Mouse (Mus musculus): ENCODE measurements at regions not wholly inside any gene's neighbourhood (a gene's known extent, or its start where the extent isn't known, plus 50 kb on each side); places are given as distances from the start of the nearest gene placed in this dataset.

DNA sequence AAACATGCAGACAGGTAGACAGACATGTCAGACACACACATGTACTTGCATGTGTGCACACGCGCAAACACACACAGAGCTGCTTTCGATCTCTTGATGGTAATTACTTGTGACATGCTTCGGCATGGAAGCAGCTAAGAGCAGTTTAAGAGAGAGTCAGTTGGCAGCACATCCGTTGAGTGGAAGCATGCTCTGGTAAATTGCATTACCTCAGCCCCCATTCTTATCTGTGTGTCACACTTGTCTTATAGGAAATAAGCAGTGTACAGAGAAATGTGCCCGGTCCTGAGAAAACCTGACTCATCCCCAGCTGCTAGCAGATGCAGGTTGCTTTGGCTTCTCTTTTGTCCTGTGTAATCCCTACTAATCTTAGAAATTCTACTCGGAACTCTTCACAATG, 80.0 kb upstream of the Tmem150c start:
- no peaks in the 10 kb centered on the region for H3K36me3 ChIP-seq
- no peak for ATAC-seq (ENCODE audit: low FRiP score)
- WGBS, result 76% methylated on average over 7 of the region's 7 CpGs
- no peak overlapping the region for H3K4me2 ChIP-seq
- H3K27me3 ChIP-seq, result no peaks in the 10 kb centered on the region
- H3K27ac ChIP-seq, result no peak overlapping the region
- H3K4me1 ChIP-seq (replicated peaks), result no peaks in the 10 kb centered on the region
- H3K9me3 ChIP-seq, result no peaks in the 10 kb centered on the region
- no peak overlapping the region for H3K9ac ChIP-seq
- H3K4me3 ChIP-seq, result no peak overlapping the region

DNA sequence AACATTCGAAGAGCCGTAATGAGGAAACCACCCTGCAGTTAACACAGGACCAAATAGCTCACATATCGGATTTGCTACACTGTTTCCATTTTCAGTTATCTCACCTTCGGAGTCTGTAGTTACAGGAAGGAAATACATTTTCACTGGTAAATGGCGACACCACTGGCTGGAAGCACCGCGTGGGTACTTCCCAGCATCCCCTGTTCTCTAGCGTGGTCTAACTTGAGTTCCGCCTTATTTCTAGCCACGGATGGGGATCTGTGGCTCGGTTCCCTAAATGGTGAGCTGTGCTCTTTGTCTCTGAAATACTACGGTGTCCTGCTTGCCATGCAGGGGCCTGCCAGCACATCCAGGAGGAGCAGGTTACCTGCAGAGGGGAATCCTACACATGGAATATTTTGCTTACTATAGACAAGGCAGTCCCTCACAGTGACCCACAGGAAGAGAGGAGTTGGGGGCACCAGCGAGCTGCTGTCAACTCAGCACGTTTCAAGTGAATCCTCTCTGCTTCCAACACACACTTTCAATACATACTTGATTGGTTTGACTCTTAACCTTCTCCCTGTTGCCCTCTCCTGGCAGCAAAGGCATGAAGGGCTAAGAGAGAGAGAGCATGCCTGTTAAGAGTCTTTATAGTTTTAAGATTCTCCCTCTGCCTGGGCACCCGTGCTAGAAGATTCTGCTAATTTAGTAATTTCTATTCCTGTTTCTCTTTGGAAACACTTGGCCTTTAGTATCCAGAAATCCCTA, 78.9 kb upstream of the Tmem150c start:
- H3K9ac ChIP-seq, result no peak overlapping the region
- no peaks in the 10 kb centered on the region for H3K27me3 ChIP-seq
- no peak overlapping the region for H3K4me3 ChIP-seq
- no peaks in the 10 kb centered on the region for H3K36me3 ChIP-seq
- no peak overlapping the region for H3K27ac ChIP-seq
- no peaks in the 10 kb centered on the region for H3K4me1 ChIP-seq (replicated peaks)
- no peak overlapping the region for H3K4me2 ChIP-seq
- H3K9me3 ChIP-seq, result no peaks in the 10 kb centered on the region
- 86% methylated on average over 15 of the region's 15 CpGs for WGBS
- ATAC-seq (ENCODE audit: low FRiP score), result no peak

DNA sequence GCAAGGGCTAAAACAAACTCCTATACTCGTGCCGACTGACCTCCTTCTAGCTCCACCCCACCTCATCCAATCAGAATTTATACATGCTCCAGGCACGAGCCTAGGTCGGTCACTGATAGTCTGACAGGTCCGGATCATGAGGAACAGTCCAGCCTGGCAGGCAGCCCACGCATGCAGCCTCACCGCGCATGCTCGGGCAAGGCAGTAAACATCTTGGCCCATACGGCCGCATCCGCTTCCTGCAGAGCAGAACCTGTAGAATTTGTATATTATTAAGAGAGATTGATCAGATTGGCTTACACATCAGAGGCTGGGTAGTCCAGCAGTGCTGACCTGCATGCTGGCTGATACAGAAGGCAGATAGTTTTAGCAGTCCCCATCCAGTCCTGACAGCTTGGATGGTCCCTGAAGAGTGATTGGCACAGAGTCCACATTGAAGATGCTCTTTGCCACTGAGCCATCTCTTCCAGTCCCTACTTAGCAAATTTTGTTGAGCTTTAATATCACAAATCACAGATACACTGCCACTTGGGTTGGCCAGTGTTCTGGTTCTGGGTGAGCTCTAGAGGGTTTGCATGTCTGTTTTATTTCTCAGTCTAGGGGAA, 78.2 kb upstream of the Tmem150c start:
- H3K4me2 ChIP-seq, result no peak overlapping the region
- H3K9me3 ChIP-seq, result no peaks in the 10 kb centered on the region
- 93% methylated on average over 12 of the region's 12 CpGs for WGBS
- no peak overlapping the region for H3K4me3 ChIP-seq
- H3K27me3 ChIP-seq, result no peaks in the 10 kb centered on the region
- no peak overlapping the region for H3K9ac ChIP-seq
- no peaks in the 10 kb centered on the region for H3K4me1 ChIP-seq (replicated peaks)
- no peak overlapping the region for H3K27ac ChIP-seq
- ATAC-seq (ENCODE audit: low FRiP score), result no peak
- H3K36me3 ChIP-seq, result no peaks in the 10 kb centered on the region

DNA sequence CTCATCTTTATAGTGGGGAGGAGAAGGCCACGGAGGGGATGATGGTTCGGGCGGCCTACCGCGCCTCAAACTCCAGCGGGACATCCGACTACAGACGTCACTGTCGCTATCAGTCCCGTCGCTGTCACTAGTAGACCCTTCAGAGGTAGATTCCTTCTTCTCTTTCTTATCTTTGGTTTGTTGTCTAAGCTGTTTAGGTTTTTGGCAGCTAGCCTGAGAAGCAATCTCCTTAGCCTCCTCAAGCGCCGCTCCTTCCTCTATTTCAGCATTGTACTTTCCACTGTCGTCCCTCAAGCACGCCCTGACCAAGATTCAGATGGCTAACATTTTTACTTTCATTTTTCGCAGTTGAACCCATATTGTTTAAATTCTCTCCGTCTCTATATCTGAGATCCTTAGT, 76.7 kb upstream of the Tmem150c start:
- no peak overlapping the region for H3K4me2 ChIP-seq
- no peak overlapping the region for H3K9ac ChIP-seq
- 96% methylated on average over 17 of the region's 17 CpGs for WGBS
- no peak for ATAC-seq (ENCODE audit: low FRiP score)
- H3K36me3 ChIP-seq, result no peaks in the 10 kb centered on the region
- no peaks in the 10 kb centered on the region for H3K4me1 ChIP-seq (replicated peaks)
- no peak overlapping the region for H3K27ac ChIP-seq
- H3K4me3 ChIP-seq, result no peak overlapping the region
- no peaks in the 10 kb centered on the region for H3K27me3 ChIP-seq
- H3K9me3 ChIP-seq, result no peaks in the 10 kb centered on the region

DNA sequence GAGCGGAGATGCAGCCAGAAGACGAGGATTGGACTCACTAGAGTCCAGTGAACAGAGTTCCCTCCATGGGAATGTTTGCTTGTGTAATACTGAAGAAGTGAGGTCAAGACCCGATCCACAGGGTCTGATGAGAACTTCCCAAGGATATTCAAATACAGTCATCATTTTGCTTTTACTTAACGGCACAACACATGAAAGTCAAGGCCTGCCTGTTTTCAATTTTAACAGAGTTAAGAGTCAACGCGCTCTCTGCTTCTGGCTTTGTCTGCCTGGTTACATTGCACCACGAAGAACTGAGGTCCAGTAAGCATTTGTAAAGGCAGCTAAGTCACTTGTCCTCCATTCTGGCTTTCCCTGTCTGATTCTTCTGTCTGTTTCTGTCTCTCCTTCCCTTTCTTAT, 72.5 kb upstream of the Tmem150c start:
- peaks cover under 1% of the 10 kb centered on the region for H3K4me1 ChIP-seq (replicated peaks)
- 78% methylated on average over 7 of the region's 7 CpGs for WGBS
- H3K9me3 ChIP-seq, result no peaks in the 10 kb centered on the region
- H3K4me2 ChIP-seq, result no peak overlapping the region
- H3K27ac ChIP-seq, result peak overlapping the region; percentile 52
- no peaks in the 10 kb centered on the region for H3K36me3 ChIP-seq
- no peak overlapping the region for H3K4me3 ChIP-seq
- no peak for ATAC-seq (ENCODE audit: low FRiP score)
- H3K9ac ChIP-seq, result no peak overlapping the region
- H3K27me3 ChIP-seq, result no peaks in the 10 kb centered on the region

DNA sequence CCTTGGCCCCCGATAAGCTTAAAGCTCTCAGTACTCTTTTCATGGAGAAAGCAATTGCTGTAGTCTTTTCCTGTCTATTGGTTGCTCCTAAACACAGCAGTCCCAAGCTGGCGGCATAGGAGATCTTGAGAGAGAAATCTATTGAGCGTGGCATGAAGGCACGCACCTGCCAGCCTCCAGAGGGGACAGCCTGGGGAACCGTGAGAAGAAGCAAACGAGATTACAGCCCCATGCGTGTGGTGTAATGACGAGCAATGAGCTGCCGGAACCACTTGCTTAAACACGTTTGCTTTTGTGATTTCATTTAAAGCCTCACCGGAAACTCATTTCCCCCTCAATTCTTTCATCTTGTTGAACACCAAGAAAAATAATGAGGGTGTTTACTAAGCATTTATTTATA, 72.0 kb upstream of the Tmem150c start:
- ATAC-seq (ENCODE audit: low FRiP score), result no peak
- WGBS, result 67% methylated on average over 11 of the region's 11 CpGs
- Histone ChIP-seq H3K4me1 (replicated peaks) (peaks cover 5% of the 10 kb centered on the region), H3K36me3 (no peaks in the 10 kb centered on the region), H3K9ac (no peak overlapping the region), H3K9me3 (no peaks in the 10 kb centered on the region), H3K27ac (peak overlapping the region; percentile 52), H3K27me3 (no peaks in the 10 kb centered on the region), H3K4me3 (no peak overlapping the region), H3K4me2 (no peak overlapping the region)

DNA sequence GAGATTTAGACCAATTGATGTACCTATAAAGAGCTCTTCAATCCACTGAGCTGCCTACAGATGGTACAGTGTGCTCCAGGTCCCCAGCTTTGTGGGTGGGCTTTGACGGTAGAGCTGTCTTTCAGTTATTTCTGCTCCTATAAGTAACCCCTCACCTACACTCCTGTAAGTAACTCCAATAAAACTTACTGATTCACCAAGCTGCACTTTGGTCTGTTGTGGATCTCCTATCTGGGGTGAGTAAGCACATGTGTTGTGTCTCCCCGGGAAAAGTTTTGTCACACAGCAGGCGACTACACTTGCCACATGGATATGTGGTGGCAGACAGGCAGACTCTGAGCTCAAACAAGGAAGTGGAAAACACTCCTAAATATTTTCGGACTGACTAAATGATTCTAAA, 70.4 kb upstream of the Tmem150c start:
- no peak overlapping the region for H3K27ac ChIP-seq
- no peak overlapping the region for H3K4me2 ChIP-seq
- WGBS, result 88% methylated on average over 4 of the region's 4 CpGs
- H3K27me3 ChIP-seq, result no peaks in the 10 kb centered on the region
- no peak for ATAC-seq (ENCODE audit: low FRiP score)
- no peak overlapping the region for H3K9ac ChIP-seq
- H3K9me3 ChIP-seq, result no peaks in the 10 kb centered on the region
- H3K4me1 ChIP-seq (replicated peaks), result peaks cover 5% of the 10 kb centered on the region
- no peak overlapping the region for H3K4me3 ChIP-seq
- no peaks in the 10 kb centered on the region for H3K36me3 ChIP-seq

DNA sequence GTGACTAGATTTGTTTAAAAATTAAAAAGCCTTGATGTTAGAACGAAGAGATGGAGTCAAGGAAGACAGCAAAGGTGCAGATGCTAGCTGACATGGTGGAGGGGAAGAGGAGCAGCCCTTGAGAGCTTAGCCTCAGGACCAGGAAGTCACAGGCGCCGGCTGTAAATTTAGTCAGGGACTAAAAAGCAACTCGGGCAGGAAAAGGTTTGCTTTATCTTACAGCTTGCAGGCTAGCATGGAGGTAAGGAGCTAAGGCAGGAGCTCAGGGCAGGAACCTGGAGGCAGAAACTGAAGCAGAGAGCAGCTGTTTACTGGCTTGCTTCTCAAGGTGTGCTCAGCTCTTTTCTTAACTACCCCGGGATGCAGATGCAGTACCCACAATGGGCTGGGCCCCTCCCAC, 68.3 kb upstream of the Tmem150c start:
- WGBS, result 78% methylated on average over 5 of the region's 5 CpGs
- ATAC-seq (ENCODE audit: low FRiP score), result no peak
- no peaks in the 10 kb centered on the region for H3K27me3 ChIP-seq
- no peaks in the 10 kb centered on the region for H3K9me3 ChIP-seq
- H3K9ac ChIP-seq, result no peak overlapping the region
- H3K27ac ChIP-seq, result no peak overlapping the region
- H3K36me3 ChIP-seq, result no peaks in the 10 kb centered on the region
- peaks cover 5% of the 10 kb centered on the region for H3K4me1 ChIP-seq (replicated peaks)
- no peak overlapping the region for H3K4me3 ChIP-seq
- H3K4me2 ChIP-seq, result no peak overlapping the region

DNA sequence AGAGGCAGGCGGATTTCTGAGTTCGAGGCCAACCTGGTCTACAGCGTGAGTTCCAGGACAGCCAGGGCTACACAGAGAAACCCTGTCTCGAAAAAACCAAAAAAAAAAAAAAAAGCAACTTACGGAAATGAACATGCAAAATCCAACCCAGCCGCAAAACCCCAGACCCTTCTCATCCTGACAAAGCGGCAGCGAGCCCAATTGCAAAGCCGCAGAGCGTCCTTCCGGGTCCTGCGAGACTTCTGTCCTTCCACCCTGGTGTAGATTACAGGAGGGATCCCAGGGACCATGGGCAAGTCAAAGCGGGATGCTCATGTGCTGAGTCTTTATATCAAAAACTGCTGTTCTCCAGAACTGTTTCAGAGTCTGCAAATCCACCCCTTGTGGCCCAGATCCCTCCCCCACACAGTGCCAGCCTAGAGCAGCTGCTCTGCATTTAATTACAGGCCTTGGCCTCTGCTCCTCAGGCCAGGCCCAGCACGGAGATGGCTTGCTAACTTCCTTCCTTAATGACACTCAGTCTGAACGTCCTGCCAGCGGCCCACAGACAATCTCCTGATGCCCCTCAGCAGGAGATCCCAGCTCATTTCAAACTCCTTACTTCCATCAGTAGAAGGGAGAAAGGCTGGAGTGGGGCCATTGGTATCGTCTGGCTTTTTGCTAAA, 67.1 kb upstream of the Tmem150c start:
- ATAC-seq (ENCODE audit: low FRiP score), result no peak
- 76% methylated on average over 17 of the region's 17 CpGs for WGBS

DNA sequence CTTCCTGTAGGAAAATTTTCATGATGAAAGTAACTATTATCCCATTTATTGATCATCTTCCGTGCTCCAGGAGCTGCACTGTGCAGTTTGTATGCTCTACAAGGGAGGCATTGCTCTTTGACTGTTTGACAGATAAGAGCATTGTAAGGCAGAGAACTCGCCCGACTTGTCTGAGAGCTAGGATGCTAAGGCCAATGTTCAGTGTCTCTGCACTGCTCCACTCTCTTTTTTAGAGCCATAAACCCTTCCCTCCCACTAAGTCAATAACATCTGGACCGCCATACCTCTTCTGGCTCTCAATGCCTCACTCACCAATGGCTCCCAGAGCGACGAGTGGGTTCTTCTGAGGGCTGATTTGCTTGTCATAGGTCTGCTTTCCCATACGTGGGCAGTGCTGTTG, 65.9 kb upstream of the Tmem150c start:
- no peak for ATAC-seq (ENCODE audit: low FRiP score)
- H3K9ac ChIP-seq, result no peak overlapping the region
- no peak overlapping the region for H3K4me3 ChIP-seq
- no peak overlapping the region for H3K4me2 ChIP-seq
- H3K36me3 ChIP-seq, result no peaks in the 10 kb centered on the region
- H3K27me3 ChIP-seq, result no peaks in the 10 kb centered on the region
- H3K9me3 ChIP-seq, result no peaks in the 10 kb centered on the region
- no peak overlapping the region for H3K27ac ChIP-seq
- H3K4me1 ChIP-seq (replicated peaks), result peaks cover 10% of the 10 kb centered on the region
- WGBS, result 65% methylated on average over 7 of the region's 7 CpGs

More for the DNA sequence above, 67.1 kb upstream of the Tmem150c start:
- Histone ChIP-seq H3K4me2 (no peak overlapping the region), H3K27ac (no peak overlapping the region), H3K4me1 (replicated peaks) (peaks cover 5% of the 10 kb centered on the region), H3K9ac (no peak overlapping the region), H3K27me3 (no peaks in the 10 kb centered on the region), H3K9me3 (no peaks in the 10 kb centered on the region), H3K36me3 (no peaks in the 10 kb centered on the region), H3K4me3 (no peak overlapping the region)

DNA sequence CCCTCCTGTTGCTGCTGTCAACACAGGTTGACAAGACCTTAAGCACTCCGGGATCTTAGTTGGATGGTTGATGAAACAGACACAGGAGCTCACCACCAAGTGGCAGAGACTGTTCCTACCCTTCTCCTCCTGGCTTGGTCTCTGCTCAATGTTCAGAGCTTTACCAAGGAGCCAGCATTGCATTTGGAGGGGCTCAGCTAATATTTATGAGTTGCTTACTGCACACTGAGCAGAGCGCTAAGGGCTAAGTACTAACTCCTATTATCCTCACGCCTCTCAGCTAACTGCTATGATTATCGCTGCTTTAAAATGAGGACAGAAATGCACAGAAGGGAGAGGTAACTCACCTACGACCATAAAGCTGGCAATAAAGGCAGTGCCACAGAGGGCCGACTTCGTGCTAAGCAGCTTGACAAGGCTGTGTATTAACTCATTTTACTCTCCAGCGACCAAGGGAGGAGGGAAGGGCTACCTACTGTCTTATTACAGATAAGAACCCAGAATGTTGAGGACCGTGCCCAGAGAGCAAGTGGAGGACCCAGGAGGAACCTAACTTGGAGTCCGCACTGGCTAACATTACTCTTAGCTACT, 65.3 kb upstream of the Tmem150c start:
- WGBS, result 84% methylated on average over 10 of the region's 10 CpGs
- H3K36me3 ChIP-seq, result no peaks in the 10 kb centered on the region
- H3K4me1 ChIP-seq (replicated peaks), result peaks cover 10% of the 10 kb centered on the region
- H3K4me3 ChIP-seq, result no peak overlapping the region
- H3K27ac ChIP-seq, result no peak overlapping the region
- no peaks in the 10 kb centered on the region for H3K9me3 ChIP-seq
- H3K4me2 ChIP-seq, result no peak overlapping the region
- no peaks in the 10 kb centered on the region for H3K27me3 ChIP-seq
- ATAC-seq (ENCODE audit: low FRiP score), result no peak
- H3K9ac ChIP-seq, result no peak overlapping the region

DNA sequence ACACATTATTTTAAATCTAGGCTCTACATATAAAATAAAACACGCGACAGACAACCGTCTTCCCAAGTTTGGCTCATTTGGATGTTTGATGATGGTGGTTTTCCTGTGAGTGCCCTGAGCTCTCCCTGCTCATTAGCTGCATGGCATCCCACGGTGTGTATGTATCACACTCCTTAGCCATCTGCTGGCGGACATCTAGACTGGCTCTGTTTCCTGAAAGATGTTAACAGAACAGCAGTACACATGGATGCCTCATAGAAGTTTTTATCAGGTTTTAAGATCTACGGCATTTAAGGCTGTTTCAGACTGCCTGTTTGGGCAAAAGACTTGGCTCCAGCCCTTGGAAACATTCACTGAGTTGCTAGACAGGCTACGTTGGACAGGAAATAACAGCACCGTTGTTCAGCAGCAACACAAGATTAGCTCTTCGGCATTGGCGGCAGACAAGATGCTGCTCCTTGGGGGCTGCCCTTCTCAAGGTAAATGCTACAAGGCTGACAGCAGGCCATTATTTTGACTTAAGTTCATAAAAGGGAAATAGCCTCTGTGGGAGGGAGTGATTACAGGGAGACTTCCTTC, 61.5 kb upstream of the Tmem150c start:
- WGBS, result 62% methylated on average over 10 of the region's 10 CpGs
- Histone ChIP-seq H3K27me3 (no peaks in the 10 kb centered on the region), H3K9me3 (no peaks in the 10 kb centered on the region), H3K4me2 (no peak overlapping the region), H3K4me3 (no peak overlapping the region), H3K9ac (no peak overlapping the region), H3K36me3 (no peaks in the 10 kb centered on the region), H3K4me1 (replicated peaks) (peaks cover 8% of the 10 kb centered on the region), H3K27ac (peak overlapping the region; percentile 50)
- peak; percentile 58; the same call in 1 of the 2 replicates for ATAC-seq (ENCODE audit: low FRiP score)
